Mouse (Mus musculus) urinary bladder, adult 18-20 months (tissue): ENCODE measurements at regions not wholly inside any gene's neighbourhood (a gene's known extent, or its start where the extent isn't known, plus 50 kb on each side); places are given as distances from the start of the nearest gene placed in this dataset.
"Not testable (repeated sequence)": the region's sequence is repeated elsewhere in the genome, so short reads cannot be mapped to it uniquely, and the experiment has no call there.

Experiments
- DNase-seq, 2 experiments: peaks; one replicate each; pipeline ENCODE4 v3.0.0; 2022; ENCODE audit warnings: low spot score in 2 of 2, mixed read lengths in 2 of 2

DNA sequence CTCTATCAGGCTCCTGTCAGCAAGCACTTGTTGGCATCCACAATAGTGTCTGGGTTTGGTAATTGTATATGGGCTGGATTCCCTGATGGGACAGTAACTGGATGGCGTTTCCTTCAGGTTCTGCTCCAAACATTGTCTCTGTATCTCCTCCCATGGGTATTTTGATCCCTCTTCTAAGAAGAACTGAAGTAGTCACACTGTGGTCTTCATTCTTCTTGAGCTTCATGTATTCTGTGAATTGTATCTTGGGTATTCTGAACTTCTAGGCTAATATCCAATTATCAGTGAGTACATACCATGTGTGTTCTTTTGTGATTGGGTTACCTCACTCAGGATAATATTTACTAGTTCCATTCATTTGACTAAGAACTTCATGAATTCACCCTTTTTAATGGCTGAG lies 119.2 kb upstream of the Gm21119 start:
- DNase-seq, result not testable (repeated sequence)

DNA sequence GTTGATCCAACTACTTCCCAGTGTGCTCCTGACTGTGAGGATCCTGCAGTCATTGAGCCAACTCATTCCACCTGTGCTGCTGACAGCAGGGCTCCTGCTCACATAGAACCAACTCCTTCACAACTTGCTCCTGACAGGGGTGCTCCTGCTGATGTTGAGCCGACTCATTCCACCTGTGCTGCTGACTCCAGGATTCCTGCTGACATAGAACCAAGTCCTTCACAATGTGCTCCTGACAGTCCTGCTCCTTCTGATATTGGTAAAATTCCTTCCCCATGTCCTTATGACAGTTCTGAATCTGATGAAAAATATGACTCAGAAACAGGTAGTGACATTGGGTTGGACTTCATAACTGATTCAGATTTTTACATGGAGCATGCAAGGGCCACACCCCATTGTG lies 100.8 kb upstream of the Gm21119 start:
- not testable (repeated sequence) for DNase-seq

DNA sequence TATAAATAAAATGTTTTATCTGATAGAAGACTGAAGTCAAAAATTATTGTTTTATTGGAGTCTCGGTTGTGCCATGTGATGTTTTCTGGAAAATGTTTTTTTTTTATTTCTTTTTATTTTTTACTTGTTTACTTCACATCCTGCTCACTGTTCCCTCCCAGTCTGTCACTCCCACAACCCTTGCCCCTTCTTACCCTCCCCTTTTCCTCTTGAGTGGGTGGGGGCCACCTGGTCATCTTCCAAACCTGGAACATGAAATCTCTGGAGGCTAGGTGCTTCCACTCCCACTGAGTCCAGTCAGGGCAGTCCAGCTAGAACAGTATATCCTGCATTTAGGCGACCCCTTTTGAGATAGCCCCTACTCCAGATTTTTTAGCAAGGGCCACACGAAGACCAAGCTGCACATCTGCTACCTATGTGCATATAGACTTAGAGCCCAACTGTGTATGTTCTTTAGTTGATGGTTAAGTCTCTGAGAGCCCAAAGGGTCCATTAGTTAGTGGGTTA lies 98.3 kb upstream of the Gm21119 start:
- not testable (repeated sequence) for DNase-seq

DNA sequence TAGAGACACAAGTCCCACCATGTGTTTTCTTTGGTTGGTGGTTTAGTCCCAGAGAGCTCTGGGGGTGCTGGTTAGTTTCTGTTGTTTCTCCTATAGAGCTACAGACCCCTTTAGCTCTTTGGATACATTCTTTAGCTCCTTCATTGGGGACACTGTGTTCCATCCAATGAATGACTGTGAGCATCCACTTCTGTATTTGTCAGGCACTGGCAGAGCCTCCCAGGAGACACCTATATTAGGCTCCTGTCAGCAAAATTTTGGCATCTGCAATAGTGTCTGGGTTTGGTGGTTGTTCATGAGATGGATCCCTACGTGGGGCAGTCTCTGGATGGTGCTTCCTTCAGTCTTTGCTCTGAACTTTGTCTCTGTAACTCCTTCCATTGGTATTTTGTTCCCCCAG lies 97.2 kb upstream of the Gm21119 start:
- DNase-seq, result not testable (repeated sequence)

DNA sequence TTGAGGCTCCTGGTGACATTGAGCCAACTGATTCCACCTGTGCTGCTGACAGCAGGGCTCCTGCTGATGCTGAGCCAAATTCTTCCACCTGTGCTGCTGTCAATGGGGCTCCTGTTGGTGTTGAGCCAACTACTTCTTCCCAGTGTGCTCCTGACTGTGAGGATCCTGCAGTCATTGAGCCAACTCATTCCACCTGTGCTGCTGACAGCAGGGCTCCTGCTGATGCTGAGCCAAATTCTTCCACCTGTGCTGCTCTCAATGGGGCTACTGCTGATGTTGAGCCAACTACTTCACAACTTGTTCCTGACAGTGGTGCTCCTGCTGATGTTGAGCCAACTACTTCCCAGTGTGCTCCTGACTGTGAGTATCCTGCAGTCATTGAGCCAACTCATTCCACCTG lies 90.2 kb upstream of the Gm21119 start:
- not testable (repeated sequence) for DNase-seq

DNA sequence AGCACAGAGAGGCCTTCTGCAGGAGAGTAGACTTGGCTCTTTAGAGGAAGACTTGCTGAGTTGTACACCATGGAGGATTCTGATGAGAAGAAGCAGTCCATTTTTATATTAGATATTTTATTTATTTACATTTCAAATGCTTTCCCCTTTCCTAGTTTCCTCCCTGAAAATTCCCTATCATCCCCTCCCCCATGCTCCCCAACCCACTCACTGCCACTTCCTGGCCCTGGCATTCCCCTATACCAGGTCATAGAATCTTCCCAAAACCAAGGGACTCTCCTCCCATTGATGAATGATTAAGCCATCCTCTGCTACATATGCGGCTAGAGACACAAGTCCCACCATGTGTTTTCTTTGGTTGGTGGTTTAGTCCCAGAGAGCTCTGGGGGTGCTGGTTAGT lies 85.7 kb upstream of the Gm21119 start:
- not testable (repeated sequence) for DNase-seq

DNA sequence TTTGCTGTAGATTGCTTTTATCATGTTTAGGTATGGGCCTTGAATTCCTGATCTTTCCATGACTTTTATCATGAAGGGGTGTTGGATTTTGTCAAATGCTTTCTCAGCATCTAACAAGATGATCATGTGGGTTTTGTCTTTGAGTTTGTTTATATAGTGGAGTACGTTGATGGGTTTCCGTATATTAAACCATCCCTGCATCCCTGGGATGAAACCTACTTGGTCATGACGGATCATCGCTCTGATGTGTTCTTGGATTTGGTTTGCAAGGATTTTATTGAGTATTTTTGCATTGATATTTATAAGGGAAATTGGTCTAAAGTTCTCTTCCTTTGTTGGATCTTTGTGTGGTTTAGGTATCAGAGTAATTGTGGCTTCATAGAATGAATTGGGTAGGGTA lies 75.7 kb upstream of the Gm21119 start:
- DNase-seq, result not testable (repeated sequence)

DNA sequence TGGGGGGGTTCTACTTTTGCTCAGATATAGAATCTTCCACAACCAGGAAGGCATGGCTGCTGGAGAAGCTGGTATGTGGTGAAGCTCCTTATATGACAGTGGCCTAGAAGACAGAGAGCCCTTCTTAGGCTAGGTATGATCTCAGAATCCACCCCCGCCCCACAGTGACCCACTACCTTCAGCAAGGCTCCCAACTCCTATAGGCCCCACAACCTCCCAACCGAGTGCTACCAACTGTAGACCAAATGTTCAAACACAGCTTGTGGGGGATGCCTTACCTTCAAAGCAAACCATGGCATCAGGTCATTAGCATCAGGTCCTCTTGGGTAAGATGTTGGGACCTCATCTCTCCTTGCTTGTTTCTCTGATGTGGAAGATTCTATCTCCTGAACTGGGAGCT lies 70.6 kb upstream of the Gm21119 start:
- DNase-seq, result not testable (repeated sequence)

DNA sequence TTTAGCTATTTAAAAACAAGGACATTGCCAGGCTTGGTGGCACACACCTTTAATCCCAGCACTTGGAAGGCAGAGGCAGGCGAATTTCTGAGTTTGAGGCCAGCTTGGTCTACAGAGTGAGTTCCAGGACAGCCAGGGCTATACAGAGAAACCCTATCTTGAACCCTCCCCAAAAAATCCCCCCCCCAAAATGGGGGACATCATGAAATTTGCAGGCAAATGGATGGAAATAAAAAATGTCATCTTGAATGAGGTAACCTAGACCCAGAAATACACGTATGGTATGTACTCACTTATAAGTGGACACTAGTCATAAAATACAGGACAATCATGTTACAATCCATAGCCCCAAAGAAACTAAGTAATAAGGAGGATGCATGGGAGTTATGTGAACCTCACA lies 69.4 kb upstream of the Gm21119 start:
- DNase-seq, result not testable (repeated sequence)

DNA sequence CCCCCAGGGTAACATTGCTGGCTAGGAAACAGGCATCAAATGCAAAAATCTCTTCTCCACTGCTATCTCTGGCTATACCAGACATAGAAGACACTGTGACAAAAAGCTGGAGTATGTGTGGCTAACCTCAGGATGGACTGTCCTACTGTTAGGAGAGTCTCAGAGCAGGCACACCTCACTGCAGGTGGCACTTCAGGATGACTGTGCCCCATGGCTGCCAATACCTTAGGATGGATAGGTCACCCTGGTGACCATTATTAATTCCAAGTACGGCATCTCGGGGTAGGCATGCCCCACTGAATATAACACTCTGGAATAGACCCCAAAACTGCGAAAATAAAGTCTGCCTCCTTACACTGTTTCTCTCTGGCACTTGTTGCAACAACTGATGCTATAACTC lies 68.3 kb upstream of the Gm21119 start:
- not testable (repeated sequence) for DNase-seq

DNA sequence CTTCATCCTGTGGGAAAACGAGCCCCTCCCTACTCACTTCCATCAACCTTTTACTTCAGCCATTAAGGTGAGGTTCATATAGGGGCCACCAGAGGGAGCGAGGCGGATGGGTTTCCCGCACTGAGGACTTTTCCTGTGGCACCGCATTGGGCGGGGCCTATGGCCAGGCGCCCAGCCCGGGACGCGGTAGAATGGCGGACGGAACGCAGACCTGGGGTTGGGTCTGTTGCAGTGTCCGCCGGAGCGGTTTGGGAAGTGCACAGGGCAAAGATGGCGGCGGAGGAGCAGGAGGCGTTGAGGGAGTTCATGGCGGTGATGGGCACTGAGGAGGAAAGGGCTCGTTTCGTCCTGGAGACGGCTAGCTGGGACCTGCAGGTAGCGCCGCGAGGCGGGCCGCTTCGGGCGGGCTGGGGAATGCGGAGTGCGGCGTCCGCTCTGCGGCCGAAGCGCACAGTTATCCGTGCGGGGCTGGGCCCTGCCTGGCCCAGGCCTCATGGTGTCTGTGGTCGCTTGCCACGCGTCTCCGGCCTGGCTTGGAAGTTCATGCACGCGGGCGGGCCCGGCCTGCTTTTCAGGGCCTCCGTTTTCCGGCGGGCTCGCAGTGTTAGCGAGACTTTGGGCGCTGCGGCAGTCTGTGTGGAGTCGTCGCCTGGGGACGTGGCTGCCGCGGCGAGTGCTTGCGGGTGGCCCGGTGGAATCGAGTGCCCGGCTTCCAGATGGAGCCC lies 64.5 kb upstream of the Gm21119 start:
- peak; percentile 98 for DNase-seq

DNA sequence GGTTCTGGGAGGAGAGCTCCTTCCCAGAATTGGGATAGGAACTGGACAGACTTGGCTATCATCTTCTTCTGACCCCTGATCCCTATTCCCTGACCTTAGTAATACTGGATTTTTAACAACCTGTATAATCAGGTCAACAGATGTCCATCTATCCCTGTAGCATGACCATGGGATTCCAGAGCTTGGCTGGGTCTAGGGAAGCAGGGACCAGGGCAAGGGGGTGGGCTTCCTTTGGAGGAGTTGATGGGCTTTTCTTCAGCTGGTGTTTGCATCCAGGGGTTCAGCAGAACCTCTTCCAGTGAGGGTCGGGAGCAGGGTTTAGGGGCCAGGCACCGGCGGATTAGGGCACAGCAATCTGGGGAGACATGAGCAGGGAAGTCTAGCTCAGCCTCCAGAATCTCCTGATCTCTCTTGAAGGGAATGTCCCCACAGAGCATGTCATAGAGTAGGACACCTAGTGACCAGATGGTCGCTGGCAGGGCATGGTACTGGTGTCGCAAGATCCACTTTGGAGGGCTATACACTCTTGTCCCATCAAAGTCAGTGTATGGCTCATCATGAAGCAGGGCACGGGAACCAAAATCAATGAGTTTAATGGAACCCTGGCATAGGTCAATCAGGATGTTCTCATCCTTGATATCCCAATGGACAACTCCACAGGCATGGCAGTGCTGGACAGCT lies 58.1 kb upstream of the Gm21119 start:
- not testable (repeated sequence) for DNase-seq

DNA sequence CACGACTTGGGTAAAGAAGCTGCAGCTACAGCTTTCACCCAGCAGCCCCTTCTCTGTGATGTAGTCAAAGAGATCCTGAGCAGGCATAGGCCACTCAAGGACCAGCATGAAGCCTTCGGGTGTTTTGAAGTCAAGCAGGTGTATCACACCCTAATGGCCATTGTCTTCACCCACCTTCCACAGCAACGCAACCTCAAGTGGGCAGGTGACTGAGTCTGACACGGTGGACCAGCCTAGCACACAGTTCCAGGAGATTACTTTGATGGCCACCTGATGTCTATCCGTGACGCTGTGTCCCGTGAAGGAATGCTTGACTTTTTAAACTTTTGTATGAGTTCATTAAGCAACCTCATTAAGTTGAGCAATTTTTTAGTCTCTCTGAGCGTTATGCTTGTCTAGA lies 57.5 kb upstream of the Gm21119 start:
- not testable (repeated sequence) for DNase-seq

DNA sequence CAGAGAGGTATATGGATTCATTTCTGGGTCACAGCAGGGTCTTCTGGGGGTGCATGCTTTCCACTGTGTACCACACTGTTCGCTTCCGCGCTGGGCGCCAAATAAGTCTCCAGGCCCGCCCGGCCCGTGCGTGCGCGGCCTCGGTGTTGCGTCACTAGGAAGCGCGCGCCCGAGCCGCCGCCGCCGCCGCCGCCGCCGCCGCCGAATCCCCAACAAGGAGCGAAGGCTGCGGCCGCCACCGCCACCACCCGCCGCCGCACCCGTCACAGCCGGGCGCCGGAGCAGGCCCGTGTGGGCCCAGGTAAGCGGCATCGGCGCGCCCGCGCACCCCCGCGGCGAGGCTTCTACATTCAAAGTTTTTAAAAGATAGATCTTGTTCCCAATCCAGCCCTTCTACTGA lies 57.1 kb upstream of the Gm21119 start:
- DNase-seq, result peak; percentile 10 to 38
